Mouse (Mus musculus) heart, postnatal 0 days (tissue): ENCODE results near the gene Zc3h14.

Source experiments
- CTCF ChIP-seq: IDR thresholded peaks from 2 replicates; pipeline ENCODE4 v1.5.1; 2016; ENCODE audit warnings: antibody characterized with exemption, control low read depth, low read depth
- EP300 ChIP-seq: IDR thresholded peaks from 2 replicates; pipeline ENCODE4 v1.6.1; 2016; ENCODE audit warnings: antibody characterized with exemption, low read depth

- TF ChIP-seq CTCF (no peak), EP300 (no peak)
Measured at GRCm38 (mm10) chr12:98804078-98804748, 57.4 kb downstream of the Zc3h14 start.
